Mouse (Mus musculus): ENCODE data around the gene Cdk17. TPM values are rescaled to one million over a fixed set of nuclear protein-coding genes. Genes with fewer than 3 reads are reported as not detected.
A peak's percentile ranks its signal among the peaks of the same experiment; 100 is the strongest.

Gene Cdk17
- polyA plus RNA-seq, 1 experiment from 2014 or later: 23.0 TPM

- Histone ChIP-seq H3K9me3 (replicated peaks) (no peaks in the 10 kb centered on the region), H3K4me1 (peaks cover 8% of the 10 kb centered on the region; the same call in 1 of the 2 replicates), H3K4me3 (no peak overlapping the region), H3K36me3 (peaks cover 10% of the 10 kb centered on the region; the same call in 1 of the 2 replicates), H3K27ac (no peak overlapping the region), H3K27me3 (replicated peaks) (no peaks in the 10 kb centered on the region), H3K9ac (no peak overlapping the region), H3K4me2 (no peak overlapping the region)
- 33% methylated on average over 5 of the region's 5 CpGs for WGBS (ENCODE audit: insufficient replicate concordance)
- 0 out of 2 replicates have a peak, but pooled peaks have one; percentile 21 for ATAC-seq
Measured at GRCm38 (mm10) chr10:93285489-93285888, 124.8 kb downstream of the Cdk17 start.

GRCm38 (mm10) chr10:93287551-93288145 lies 127.0 kb downstream of the Cdk17 start:
- H3K36me3 ChIP-seq: peaks cover 6% of the 10 kb centered on the region; the same call in 1 of the 2 replicates
- no peak overlapping the region for H3K4me2 ChIP-seq
- peaks cover 13% of the 10 kb centered on the region for H3K4me1 ChIP-seq
- H3K9me3 ChIP-seq (replicated peaks): no peaks in the 10 kb centered on the region
- no peak overlapping the region for H3K9ac ChIP-seq
- WGBS (ENCODE audit: insufficient replicate concordance): 61% methylated on average over 8 of the region's 8 CpGs
- no peak overlapping the region for H3K4me3 ChIP-seq
- H3K27ac ChIP-seq: no peak overlapping the region
- no peaks in the 10 kb centered on the region for H3K27me3 ChIP-seq (replicated peaks)
- no peak for ATAC-seq

DNA sequence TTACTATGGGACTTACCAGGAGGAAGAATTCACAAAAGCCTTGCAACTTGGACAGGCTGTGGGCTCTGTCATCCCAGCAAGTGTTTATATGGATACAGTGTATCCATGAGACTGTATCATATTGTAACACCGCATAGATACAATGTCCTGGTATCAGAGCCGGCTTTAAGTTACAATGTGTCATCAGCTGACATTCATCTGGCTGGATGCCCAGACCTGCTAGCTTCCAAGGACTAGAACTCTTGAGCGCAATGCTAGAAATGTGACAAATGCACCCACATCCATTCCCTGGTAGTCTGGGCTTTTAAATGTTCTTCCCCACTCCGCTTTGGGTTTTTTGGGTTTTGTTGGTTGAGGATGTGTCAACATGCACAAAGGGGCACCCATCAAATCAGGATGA lies 127.7 kb downstream of the Cdk17 start:
- 71% methylated on average over 4 of the region's 4 CpGs for WGBS (ENCODE audit: insufficient replicate concordance)
- no peaks in the 10 kb centered on the region for H3K27me3 ChIP-seq (replicated peaks)
- H3K9me3 ChIP-seq (replicated peaks): no peaks in the 10 kb centered on the region
- H3K4me2 ChIP-seq: no peak overlapping the region
- no peak overlapping the region for H3K4me3 ChIP-seq
- H3K27ac ChIP-seq: no peak overlapping the region
- peaks cover 13% of the 10 kb centered on the region for H3K4me1 ChIP-seq
- H3K36me3 ChIP-seq: peaks cover 2% of the 10 kb centered on the region; the same call in 1 of the 2 replicates
- ATAC-seq: no peak
- no peak overlapping the region for H3K9ac ChIP-seq

DNA sequence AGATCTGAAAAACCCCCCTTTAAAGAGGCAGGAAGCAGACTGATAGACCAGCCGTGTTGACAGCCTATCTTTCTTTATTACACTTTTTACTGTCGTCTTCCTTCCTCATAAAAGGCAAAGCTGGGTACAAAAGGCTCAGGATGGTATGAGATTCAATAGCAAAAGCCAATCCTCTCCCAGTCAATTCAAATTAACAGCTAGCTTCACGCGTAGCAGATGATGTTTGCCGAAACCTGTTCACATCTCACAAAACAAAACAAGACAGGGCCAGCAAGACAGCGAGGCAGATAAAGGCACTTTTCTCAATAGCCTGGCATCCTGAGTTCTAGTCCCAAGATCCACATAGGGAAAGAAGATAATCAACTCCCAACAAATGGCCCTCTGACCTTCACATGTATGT lies 128.7 kb downstream of the Cdk17 start:
- Histone ChIP-seq H3K4me2 (no peak overlapping the region), H3K36me3 (no peaks in the 10 kb centered on the region), H3K27ac (no peak overlapping the region), H3K9ac (no peak overlapping the region), H3K27me3 (replicated peaks) (0 out of 2 replicates have a peak, but pooled peaks cover 3% of the 10 kb centered on the region), H3K4me1 (peaks cover 13% of the 10 kb centered on the region), H3K4me3 (no peak overlapping the region), H3K9me3 (replicated peaks) (no peaks in the 10 kb centered on the region)
- no peak for ATAC-seq
- 71% methylated on average over 6 of the region's 6 CpGs for WGBS (ENCODE audit: insufficient replicate concordance)

DNA sequence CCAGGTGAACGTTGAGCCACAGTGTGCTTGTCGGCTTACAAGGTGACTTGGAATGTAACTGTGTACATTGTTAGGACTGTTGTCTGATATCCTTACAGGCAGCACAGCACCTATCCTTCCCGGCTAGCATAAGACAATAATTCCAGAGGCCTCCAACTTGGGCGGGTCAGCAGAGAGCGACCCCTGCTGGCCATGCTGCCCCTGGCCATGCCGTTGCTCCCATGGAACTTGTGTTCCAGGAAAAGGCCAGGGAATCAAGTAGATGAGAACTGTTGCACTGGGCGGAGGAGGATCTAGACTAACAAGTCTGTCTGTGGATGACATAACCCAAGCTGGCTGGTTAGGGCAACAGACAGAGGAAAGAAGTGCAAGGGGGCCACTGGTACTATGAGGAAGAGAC lies 130.7 kb downstream of the Cdk17 start:
- 64% methylated on average over 7 of the region's 7 CpGs for WGBS (ENCODE audit: insufficient replicate concordance)

DNA sequence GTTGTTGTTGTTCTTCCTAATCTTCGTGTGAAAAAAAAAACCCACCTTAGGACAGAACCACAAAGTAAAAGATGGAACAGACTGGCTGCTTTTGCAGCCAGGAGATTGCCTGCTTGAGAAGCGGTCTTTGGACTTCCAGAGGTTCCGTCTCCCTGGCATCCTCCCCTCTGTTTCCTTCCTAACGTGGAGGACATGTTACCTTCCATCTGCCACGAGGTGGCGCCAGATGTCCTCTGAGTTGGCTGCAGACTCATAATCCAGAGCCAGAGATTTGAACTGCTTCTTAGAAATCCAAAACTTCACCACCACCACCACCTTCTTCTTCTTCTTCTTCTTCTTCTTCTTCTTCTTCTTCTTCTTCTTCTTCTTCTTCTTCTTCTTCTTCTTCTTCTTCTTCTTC lies 131.2 kb downstream of the Cdk17 start:
- ATAC-seq: no peak
- Histone ChIP-seq H3K27me3 (replicated peaks) (0 out of 2 replicates have a peak, but pooled peaks cover 3% of the 10 kb centered on the region), H3K4me2 (no peak overlapping the region), H3K36me3 (no peaks in the 10 kb centered on the region), H3K9me3 (replicated peaks) (no peaks in the 10 kb centered on the region), H3K9ac (no peak overlapping the region), H3K27ac (no peak overlapping the region), H3K4me1 (peaks cover 5% of the 10 kb centered on the region), H3K4me3 (no peak overlapping the region)
- 13% methylated on average over 6 of the region's 6 CpGs for WGBS (ENCODE audit: insufficient replicate concordance)

More for the DNA sequence above, 130.7 kb downstream of the Cdk17 start:
- 0 out of 2 replicates have a peak, but pooled peaks cover 3% of the 10 kb centered on the region for H3K27me3 ChIP-seq (replicated peaks)
- no peaks in the 10 kb centered on the region for H3K9me3 ChIP-seq (replicated peaks)
- peaks cover 5% of the 10 kb centered on the region for H3K4me1 ChIP-seq
- no peaks in the 10 kb centered on the region for H3K36me3 ChIP-seq
- H3K4me2 ChIP-seq: no peak overlapping the region
- H3K27ac ChIP-seq: no peak overlapping the region
- H3K9ac ChIP-seq: no peak overlapping the region
- ATAC-seq: no peak
- no peak overlapping the region for H3K4me3 ChIP-seq

GRCm38 (mm10) chr10:93293621-93294020 lies 132.9 kb downstream of the Cdk17 start:
- no peak overlapping the region for H3K27ac ChIP-seq
- ATAC-seq: no peak
- H3K4me2 ChIP-seq: no peak overlapping the region
- H3K9me3 ChIP-seq (replicated peaks): no peaks in the 10 kb centered on the region
- no peak overlapping the region for H3K4me3 ChIP-seq
- peaks cover 5% of the 10 kb centered on the region for H3K4me1 ChIP-seq
- 0 out of 2 replicates have a peak, but pooled peaks cover 3% of the 10 kb centered on the region for H3K27me3 ChIP-seq (replicated peaks)
- no peak overlapping the region for H3K9ac ChIP-seq
- 33% methylated on average over 7 of the region's 7 CpGs for WGBS (ENCODE audit: insufficient replicate concordance)
- no peaks in the 10 kb centered on the region for H3K36me3 ChIP-seq

DNA sequence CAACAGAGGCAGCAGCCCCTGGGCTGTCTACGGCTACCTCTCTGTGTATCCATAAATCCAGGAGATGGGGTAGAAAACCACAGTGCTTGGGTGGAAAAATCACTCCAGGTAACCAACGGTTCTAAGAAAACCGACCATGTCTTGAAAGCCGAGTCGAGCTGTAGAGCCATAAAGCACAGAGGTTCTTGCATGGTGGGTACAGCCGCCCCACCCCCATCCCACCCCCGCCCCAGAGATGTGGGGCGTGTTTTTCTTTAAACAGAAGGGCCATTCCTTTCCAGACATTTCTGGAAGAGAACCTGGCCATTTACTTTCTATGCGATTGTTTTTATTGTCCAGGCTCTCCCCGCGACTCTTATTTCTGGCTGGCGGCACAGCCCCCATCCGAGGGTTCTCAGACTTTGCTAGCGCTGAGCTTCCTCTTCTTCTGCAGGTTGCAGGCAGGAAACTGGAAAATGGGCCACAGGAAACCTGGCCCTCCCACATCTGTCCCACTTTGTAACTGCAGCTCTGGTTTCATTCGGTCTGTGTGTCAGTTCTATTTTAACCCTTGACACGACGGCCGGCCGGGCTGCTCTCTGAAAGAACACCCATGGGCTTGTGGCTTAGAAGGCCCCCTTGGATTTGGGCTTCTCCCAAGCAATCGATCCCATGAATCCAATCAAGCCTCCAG lies 134.0 kb downstream of the Cdk17 start:
- Histone ChIP-seq H3K36me3 (no peaks in the 10 kb centered on the region), H3K9me3 (replicated peaks) (no peaks in the 10 kb centered on the region), H3K4me2 (peak overlapping the region; percentile 32), H3K27ac (0 out of 2 replicates have a peak overlapping the region, but pooled peaks have one; percentile 1), H3K27me3 (replicated peaks) (0 out of 2 replicates have a peak, but pooled peaks cover 3% of the 10 kb centered on the region), H3K4me3 (no peak overlapping the region), H3K4me1 (peaks cover 5% of the 10 kb centered on the region), H3K9ac (no peak overlapping the region)
- WGBS (ENCODE audit: insufficient replicate concordance): 12% methylated on average over 20 of the region's 20 CpGs
- ATAC-seq: no peak

- H3K4me1 ChIP-seq: no peaks in the 10 kb centered on the region; the same call in none of the 2 replicates
- WGBS (ENCODE audit: insufficient replicate concordance): 29% methylated on average over 5 of the region's 5 CpGs
- H3K4me3 ChIP-seq: no peak overlapping the region
- H3K9ac ChIP-seq: no peak overlapping the region
- H3K27me3 ChIP-seq (replicated peaks): 0 out of 2 replicates have a peak, but pooled peaks cover 3% of the 10 kb centered on the region
- ATAC-seq: no peak
- H3K4me2 ChIP-seq: no peak overlapping the region
- H3K27ac ChIP-seq: 0 out of 2 replicates have a peak overlapping the region, but pooled peaks have one; percentile 20
- H3K36me3 ChIP-seq: no peaks in the 10 kb centered on the region
- no peaks in the 10 kb centered on the region for H3K9me3 ChIP-seq (replicated peaks)
Measured at GRCm38 (mm10) chr10:93297774-93298173, 137.1 kb downstream of the Cdk17 start.

- H3K4me2 ChIP-seq: no peak overlapping the region
- ATAC-seq: no peak
- 22% methylated on average over 7 of the region's 7 CpGs for WGBS (ENCODE audit: insufficient replicate concordance)
- H3K27ac ChIP-seq: 0 out of 2 replicates have a peak overlapping the region, but pooled peaks have one; percentile 20
- H3K4me1 ChIP-seq: no peaks in the 10 kb centered on the region; the same call in none of the 2 replicates
- H3K27me3 ChIP-seq (replicated peaks): 0 out of 2 replicates have a peak, but pooled peaks cover 3% of the 10 kb centered on the region
- no peaks in the 10 kb centered on the region for H3K36me3 ChIP-seq
- no peaks in the 10 kb centered on the region for H3K9me3 ChIP-seq (replicated peaks)
- H3K4me3 ChIP-seq: no peak overlapping the region
- H3K9ac ChIP-seq: no peak overlapping the region
Measured at GRCm38 (mm10) chr10:93298208-93298607, 137.5 kb downstream of the Cdk17 start.

DNA sequence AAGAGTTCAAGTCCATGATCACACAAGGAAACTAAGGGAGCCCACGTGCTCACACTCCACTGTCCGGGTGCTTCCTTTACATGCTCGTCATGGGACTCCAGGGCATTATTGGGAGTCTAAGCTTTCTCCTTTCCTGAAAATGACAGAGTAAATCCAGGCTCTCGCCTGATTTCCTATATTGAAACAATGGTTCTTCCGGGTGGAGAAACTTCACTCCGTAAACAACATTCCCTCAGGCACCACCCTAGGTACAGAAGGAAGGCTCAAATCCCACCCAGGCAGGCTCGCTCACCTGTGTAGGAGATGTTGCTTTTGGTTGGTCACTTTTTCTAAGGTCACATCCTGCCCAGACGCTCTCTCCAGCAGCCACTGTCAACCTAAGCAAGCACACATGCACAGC lies 141.2 kb downstream of the Cdk17 start:
- Histone ChIP-seq H3K4me2 (no peak overlapping the region), H3K27me3 (replicated peaks) (no peaks in the 10 kb centered on the region), H3K9me3 (replicated peaks) (no peaks in the 10 kb centered on the region), H3K27ac (no peak overlapping the region), H3K9ac (no peak overlapping the region), H3K4me3 (no peak overlapping the region), H3K36me3 (no peaks in the 10 kb centered on the region), H3K4me1 (peaks cover 6% of the 10 kb centered on the region; the same call in 1 of the 2 replicates)
- 61% methylated on average over 8 of the region's 8 CpGs for WGBS (ENCODE audit: insufficient replicate concordance)
- ATAC-seq: no peak

DNA sequence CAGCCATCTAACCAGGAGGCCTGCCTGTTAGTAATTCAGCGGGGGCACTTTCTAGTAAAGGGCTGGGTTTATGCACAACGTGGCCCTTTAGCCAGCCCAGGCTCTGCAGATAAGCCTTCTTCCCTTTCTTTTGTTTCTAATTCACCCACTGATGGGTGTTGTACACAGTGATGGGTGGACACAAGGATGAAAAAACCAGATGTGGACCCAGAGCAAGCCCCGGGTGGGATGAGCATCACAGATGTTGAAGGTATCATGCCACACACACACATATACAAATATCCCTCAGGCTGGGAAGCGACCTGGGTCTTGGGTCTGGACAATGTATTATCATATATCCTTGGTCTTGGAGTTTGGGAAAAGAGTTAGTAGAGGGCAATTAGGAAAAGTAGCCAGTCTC lies 142.6 kb downstream of the Cdk17 start:
- ATAC-seq: no peak
- H3K27me3 ChIP-seq (replicated peaks): no peaks in the 10 kb centered on the region; the same call in 1 of the 2 replicates
- H3K9ac ChIP-seq: no peak overlapping the region
- H3K36me3 ChIP-seq: no peaks in the 10 kb centered on the region
- 44% methylated on average over 4 of the region's 4 CpGs for WGBS (ENCODE audit: insufficient replicate concordance)
- no peaks in the 10 kb centered on the region for H3K9me3 ChIP-seq (replicated peaks)
- H3K4me2 ChIP-seq: no peak overlapping the region
- H3K4me3 ChIP-seq: no peak overlapping the region
- no peak overlapping the region for H3K27ac ChIP-seq
- peaks cover 6% of the 10 kb centered on the region; the same call in 1 of the 2 replicates for H3K4me1 ChIP-seq

Data from liver, embryonic 12.5 days (tissue).